Mouse (Mus musculus): ENCODE measurements around the gene Tbx15.

DNA sequence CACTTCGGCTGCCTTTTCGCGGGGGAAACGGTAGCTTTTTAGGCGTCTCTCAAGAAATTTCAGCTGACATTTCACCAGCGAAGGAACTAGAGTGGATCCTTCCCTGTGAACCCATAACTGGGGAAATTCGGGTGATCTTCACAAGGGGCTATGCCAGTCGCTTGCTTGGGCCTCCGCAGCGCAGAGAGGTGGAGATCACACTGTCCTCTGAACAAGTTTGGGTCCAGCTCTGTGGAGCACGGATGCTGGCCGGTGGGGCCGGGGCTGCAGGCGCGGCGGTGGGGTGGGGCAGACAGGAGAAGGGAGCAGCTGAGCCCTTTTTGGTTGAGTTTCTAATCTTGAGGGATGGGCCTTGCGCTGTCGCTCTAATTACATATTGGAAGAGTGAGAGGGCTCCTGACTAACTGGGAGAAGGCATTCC, 21.2 kb downstream of the Tbx15 start:
- no peak for TF ChIP-seq CTCF (IDR thresholded peaks at IDR 0.05; ENCODE audit: low read depth, low read length)
- no peak for TF ChIP-seq POLR2AphosphoS5 (IDR thresholded peaks at IDR 0.05; ENCODE audit: insufficient replicate concordance, low read depth, low read length)
- TF ChIP-seq TAL1 (conservative IDR thresholded peaks at IDR 0.05; ENCODE audit: low read depth, low read length): no peak
- TF ChIP-seq GATA1 (IDR thresholded peaks at IDR 0.05; ENCODE audit: borderline replicate concordance, low read length): no peak

Measured in G1E (cell line).